Mouse (Mus musculus) cerebellum, adult 9-10 months (tissue): ENCODE measurements around the gene Rab30.
A peak's percentile ranks its signal among the peaks of the same experiment; 100 is the strongest.

Source experiments
- DNase-seq: peaks from one replicate; pipeline ENCODE4 v3.0.0; 2022

Gene Rab30

DNA sequence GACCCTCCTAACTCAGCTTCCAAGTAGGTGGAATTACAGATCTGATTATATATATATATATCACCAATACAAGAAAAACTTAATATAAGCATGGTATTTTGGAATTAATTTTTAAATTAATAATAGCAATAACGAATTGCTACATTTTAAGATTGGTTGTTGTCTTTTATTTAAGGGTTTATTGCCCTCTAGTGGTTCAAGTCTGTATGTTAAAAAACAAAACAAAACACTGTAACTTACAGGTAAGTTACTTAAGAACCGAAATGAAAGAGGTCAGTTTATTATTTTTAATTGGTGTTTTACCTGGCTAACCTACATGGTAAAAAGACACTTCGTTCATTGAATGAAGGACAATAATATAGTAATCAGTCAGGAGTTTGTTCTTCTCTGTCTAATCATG lies 128.8 kb downstream of the Rab30 start:
- DNase-seq: peak; percentile 46

DNA sequence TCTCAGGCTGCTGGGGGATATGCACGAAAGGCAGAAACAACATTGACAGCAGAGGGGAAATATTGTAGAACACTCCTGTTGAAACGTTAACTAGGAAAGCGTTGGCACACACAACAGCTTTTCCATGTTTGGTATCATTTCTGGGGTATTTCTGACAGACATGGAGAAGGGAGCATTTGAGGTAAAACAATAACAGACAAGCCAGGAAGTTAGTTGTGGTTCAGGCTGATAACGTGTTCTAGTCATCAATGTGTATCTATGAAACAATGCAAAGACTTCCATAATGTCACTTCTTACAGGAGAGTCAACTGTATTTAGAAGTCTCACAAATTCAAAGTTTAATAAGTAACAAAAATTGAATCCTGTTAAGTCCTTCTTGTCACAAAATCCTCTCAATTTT lies 130.2 kb downstream of the Rab30 start:
- no peak for DNase-seq

DNA sequence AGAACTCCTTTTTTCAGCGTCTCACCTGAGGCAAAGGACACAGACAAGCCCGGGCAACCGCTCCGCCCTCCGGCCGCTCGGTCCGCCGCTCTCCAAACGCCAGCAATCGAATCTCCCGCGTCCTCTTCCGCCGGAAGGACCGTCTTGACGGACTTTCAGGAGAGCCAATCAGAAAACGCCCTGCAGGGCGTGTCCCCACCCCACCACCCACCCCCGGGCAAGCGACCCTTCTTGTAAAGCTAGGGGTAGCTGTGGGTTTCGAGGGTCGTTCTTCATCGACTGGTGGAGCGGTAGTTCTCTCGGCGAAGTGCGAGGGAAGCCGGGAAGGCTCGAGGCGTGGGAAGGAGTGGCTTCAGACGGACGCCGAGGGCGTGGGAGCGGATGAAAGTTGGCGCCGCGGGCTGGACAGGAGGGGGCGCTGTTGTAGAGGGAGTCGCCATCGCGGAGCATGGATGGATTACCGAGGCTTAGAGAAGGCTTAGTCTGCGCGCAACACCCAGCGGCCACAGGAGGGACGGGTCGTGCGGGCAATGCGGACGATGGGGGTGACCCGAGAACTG lies 132.8 kb downstream of the Rab30 start, which contains the start of the genes Ddias and Prcp:
TSS of gene Ddias (minus strand) at position 132 of the 560 bp plus-strand sequence.
TSS of gene Prcp (plus strand) at position 355 of the 560 bp plus-strand sequence.
- peak; percentile 92 for DNase-seq

DNA sequence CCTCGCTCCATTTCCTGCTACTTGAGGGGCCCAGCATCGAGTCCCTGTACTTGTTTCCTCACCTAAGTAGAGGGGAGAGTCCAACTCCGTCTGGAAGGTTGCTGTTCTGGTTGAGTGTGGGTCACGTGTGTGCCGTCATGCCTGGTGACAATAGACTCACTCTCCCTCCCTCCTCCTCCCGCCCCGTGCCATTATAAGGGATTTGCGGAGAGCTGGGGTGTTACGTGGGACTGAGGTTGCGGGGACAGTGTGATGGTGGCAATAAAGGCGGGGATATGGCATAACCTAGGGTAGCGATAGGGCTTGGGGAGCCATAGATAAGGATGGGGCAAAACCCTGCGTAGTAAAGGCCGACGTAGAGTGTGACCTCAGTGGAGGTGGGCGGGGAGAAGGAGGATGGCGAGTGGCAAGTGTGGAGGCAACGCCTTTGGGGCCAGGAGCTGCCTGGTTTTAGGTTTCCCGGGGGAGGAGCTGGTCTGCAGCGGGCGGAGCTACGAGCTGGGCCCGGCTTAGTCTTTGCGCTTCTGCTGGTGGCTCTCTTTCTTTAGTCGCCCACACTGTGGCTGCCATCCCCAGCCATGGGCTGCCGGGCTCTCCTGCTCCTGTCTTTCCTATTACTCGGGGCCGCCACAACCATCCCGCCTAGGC lies 133.5 kb downstream of the Rab30 start:
- peak; percentile 96 for DNase-seq

DNA sequence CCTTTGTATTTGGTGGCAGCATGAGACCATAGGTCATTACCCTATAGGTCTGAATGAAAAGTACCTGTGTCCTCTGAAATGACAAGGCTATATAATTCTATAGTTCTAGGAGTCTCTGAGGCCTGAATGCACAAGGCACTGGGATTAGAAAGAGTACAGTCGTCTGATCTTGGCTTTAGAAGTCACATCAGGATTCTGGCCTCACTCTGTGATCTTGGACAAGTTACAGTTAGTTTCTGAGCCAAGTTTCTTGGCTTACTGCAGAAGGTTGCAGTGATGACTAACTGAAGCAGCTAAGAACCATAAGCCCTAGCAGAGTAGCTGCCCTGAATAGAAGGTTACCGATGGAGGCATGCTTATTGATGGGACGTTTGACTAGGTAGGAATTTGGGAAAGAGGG lies 134.7 kb downstream of the Rab30 start:
- peak; percentile 41 for DNase-seq

DNA sequence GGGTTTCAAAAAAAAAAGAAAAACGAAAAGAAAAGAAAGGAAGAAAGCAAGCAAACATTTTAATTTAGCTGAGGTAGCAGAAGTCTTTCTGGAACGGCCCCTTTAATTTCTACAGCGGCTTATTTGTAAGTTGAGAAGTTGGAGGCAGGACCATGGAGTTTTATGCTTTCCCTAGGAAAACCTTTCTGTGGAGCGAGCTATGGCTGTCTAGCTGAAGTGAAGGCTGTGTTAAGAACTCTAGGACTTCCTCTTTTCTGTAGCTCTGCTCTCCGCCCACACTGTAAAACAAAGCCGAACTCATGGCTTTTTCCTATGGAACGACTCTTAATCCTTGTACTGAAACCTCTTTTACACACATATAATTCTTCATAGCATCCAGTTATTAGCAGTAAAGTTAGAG lies 135.1 kb downstream of the Rab30 start:
- DNase-seq: no peak

DNA sequence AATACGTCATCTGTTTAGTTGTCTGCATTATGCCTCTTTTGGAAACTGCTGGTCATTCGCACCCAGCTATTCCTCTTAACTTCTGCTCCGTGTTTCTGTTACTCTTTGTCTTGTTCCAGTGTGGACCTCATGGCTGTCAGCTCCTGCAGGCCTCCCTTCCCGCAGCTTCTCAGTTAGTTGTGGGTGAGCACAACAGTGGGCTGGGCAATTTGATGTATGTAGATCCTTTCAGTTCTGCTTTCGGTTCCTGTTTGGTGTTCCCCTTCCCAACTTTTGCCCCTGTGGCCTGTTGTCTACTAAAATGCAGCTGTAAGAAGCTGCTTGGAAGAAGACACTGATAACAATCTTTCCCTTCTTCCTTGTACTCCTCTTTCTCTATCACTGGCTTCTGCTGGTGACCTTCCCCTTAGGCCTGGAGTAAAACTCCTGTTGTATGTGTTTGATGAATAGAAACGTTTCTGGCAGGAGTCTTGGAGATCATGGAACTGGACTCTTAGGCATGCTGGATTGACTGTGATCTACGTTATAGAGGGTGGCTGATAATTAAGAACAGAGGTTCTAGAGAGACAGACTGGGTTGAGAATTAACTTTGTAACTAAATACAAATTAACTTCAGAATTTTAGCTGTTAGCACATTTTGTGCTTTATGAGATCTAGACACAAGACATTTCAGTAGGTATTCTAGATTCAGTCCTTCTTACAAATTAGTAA lies 137.3 kb downstream of the Rab30 start:
- DNase-seq: no peak

DNA sequence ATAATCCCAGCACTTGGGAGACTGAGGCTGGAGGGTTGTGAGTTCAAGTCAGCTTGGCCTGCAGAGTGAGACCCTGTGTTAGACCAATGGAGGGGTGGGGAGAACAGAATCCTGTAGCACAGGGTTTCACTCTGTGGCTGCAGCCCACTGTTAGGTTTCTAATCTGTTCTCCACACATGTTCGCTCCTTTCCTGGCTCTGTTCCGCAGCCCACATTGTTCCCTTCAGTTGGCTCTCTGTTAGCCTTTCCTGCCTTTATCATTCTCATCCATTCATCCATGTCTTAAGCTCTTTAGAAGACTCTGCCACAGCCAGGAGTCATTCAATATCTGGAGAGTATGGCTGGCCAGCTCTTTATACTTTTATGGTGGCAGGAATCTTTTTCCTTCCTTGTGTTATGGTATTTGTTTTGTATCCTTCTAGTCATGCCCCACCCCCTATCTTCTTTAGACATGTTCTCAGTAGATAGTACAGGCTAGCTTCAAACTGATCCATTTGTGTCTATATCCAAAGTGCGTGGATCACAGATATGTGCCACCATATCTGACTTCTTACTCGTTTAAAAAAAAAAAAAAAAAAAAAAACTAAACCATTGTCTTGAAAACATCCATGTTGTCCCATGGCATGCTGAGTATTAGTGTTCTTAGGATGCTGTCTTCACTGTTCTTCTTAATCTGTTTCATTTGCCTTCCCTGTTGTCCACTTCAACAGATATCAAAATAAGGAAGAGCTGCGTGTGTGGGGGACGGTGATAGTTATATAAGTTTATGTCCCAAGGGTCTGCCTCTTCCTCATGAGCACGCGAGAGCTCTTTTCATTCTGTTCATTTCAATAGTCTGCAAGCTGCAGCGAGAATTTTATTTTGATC lies 142.7 kb downstream of the Rab30 start:
- no peak for DNase-seq

DNA sequence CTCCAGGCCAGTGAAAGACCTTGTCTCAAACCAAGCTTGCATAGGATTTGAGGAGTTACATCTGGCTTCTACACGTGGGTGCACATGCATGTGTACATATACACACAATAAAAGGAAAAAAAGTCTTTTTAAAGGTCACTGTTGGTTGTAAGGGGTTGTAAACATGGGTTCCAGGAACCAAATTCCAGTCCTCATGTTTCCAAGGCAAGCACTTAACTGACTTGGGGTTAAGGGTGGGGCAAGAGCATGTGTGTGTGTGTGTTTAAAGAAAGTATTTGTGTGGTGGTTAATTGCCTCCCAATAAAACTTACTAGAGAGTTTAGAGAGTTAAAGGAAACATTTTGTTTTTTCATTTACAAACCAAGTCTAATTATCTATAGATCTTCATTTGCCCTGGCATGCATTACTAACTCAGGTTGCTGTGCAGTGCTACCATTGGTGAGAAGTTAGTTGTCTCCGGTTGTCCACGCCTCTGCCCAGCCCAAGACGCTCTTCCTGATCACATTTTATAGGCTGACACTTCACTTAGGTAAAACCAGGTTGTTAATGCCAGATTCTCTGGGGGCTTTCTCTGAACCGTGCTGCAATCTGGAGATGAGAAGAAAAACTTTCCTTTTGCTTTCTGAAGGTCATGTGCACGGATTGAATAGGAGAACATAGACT lies 143.7 kb downstream of the Rab30 start:
- DNase-seq: no peak

DNA sequence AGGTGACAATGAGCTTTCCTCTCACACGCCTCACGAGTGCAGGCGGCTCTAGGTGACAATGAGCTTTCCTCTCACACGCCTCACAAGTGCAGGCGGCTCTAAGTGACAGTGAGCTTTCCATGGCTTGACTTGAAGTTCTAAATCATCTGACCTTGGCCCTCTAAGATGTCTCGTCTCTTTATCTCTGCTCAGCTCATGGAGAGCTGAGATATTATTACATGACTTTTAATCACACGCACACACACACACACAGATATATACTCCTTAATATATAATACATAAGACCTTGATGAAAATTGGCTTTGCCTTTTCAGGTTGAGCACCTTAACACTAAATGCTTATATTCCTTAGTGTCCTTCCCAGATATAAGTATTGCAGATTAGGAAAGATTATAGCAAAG lies 145.4 kb downstream of the Rab30 start:
- no peak for DNase-seq

DNA sequence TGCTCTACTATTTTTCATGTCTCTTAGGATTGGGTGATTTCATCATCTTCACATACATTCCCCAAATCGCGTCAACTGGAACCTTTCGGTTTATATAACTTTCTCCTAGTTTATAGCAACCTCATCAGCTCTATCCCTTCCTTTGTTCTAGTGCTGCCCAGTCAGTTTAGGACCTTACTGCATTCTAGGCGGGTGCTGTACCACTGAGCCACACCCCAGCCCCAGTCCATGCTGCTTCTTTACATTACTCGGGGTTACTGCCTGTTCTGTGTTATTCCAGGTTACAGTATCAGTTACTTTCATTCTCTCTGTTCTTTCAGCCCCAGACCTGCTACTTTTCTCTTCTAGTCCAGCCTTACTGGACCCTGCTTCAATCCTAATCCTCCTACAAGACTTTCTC lies 145.8 kb downstream of the Rab30 start:
- DNase-seq: no peak

DNA sequence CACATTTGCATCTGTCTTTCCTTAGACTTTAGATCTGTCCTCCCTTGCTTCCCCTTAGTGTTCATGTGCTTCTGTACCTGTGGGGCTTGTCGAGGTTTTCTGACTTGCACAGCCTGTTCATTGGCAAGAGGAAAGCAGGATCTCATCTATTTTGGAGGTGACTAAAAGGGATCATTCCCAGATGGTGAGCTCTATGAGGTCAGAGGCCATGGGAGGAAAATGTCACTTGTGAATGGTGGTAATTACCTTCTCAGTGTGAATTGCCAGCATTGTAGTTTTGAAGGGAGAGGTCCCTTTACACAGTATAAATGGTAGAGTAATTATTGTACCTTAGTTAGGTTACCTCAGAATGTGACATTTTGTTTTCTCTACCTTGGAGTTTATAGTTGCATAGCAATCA lies 148.8 kb downstream of the Rab30 start:
- DNase-seq: no peak

DNA sequence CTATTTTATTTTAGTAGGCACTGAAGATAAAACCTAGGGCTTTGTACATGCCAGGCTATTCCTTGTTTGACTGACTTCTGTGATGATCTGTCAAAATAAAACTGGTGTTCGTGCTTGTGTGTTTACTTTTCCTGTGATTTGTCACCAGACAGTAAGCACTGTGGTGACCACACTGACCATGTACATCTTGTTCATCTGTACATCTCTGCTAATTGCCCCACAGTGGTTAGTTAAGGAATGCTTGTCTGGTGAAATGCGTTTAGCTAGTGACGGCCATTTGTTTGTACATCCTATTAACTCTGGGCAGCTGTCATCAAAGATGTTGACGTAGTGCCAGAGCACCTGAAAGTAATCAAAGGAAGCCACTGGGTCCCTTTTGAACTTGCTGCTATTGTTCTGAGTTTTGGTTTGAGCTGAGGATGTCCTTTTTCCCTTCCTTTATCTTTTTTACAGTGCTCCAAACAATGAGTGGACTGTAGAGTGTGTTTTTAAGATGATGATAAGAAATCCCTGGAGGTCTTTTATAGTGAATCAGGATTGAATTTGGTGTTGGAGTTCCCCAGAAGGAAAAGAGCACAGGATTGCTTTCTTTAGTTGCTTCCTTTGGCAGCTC lies 149.3 kb downstream of the Rab30 start:
- DNase-seq: no peak

DNA sequence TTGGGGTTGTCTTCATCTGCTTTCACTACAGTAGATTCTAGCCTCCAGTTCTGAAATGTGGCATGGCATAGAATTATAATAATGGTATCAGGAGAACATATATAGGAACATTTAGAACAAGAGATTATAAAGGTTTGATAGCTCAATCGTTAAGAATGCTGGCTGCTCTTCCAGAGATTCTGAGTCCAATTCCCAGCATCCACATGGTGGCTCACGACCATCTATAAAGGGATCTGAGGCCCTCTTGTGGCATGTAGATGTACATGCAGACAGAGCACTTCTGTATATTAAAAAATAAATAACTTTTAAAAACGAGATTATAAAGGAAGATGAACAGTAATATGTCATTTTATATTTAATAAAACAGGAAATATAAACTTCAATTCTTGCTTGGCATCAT lies 152.1 kb downstream of the Rab30 start:
- DNase-seq: no peak
